Mouse (Mus musculus) gastrocnemius, postnatal 25 days (tissue): ENCODE measurements around the gene Rapgef1. TPM values are rescaled to one million over a fixed set of nuclear protein-coding genes. Genes with fewer than 3 reads are reported as not detected.
"Not testable (repeated sequence)": the region's sequence is repeated elsewhere in the genome, so short reads cannot be mapped to it uniquely, and the experiment has no call there.

Source experiments
- DNase-seq: peaks from one replicate; pipeline ENCODE4 v3.0.0; 2022
- total RNA-seq, 2 experiments: library from RNA; stranded (reverse); gene quantifications; 1 replicate in 1 of 2; 2 replicates in 1 of 2; pipeline ENCODE4 v1.2.3; 2021

The Rapgef1 gene
- total RNA-seq, 2 experiments from 2014 or later = 102 to 112 TPM

- no peak for DNase-seq
Observed at GRCm38 (mm10) chr2:29741207-29741606, 121.7 kb downstream of the Rapgef1 start.

- DNase-seq = no peak
Observed at GRCm38 (mm10) chr2:29744256-29744655, 124.7 kb downstream of the Rapgef1 start.

GRCm38 (mm10) chr2:29747188-29747782 is 127.8 kb downstream of the Rapgef1 start:
- no peak for DNase-seq

GRCm38 (mm10) chr2:29747852-29748251 is 128.3 kb downstream of the Rapgef1 start:
- no peak for DNase-seq

DNA sequence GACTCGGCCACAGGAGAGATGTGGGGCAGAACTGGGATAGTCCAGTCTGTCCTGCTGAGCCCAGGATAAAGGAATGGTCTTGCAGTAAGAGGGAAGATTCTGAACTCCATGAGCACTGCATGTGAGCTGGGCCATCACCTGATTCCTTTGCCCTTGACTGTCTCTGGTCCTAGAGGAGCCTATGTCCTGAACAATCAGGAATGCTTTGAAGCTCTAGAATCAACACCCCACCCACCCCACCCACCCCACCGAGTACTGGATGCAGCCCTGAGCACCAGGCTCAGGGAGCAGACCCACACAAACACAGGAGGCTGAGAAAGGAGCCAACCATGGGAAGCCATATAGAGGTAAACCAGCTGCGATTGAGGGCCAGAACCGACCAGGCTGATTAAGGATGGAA is 129.0 kb downstream of the Rapgef1 start:
- no peak for DNase-seq

GRCm38 (mm10) chr2:29751497-29751896 is 132.0 kb downstream of the Rapgef1 start, which contains the start of gene Gm13420:
TSS of gene Gm13420 (minus strand) at chr2:29751685.
- no peak for DNase-seq

DNA sequence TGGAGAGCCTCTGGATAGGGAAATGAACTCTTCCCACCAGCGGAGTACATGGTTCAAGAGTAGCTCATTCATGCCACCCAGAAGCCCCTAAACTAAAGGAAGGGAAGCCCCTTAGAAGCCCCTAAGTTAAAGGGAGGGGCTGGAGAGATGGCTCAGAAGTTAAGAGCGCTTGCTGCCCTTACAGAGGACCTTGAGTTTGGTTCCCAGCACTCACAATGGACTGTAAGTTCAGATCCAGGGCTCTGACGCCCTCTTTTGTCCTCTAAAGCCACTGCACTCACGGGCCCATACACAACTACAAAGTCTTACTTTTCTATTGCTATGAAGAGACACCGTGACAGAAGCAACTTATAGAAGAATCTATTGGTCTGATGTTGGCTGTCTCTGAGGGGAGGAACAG is 132.9 kb downstream of the Rapgef1 start:
- DNase-seq = no peak

DNA sequence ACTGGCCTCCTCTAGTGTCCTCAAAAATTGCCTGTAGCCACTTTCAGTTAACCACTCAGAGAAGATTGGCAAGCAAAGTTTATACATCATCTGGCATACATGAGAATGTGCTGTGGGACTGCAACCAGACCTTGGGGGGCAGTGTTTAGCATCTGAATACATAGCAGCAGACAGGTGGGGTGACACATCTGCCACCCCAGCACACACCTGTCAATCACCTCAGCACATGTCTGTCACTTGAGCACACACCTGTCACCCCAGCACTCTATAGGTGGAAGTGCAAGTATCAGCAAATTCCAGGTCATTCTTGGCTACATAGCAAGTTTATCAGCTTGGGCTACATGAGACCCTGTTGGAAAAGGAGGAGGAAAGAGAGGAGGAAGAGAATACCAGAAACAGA is 136.2 kb downstream of the Rapgef1 start:
- DNase-seq = no peak

- no peak for DNase-seq
Observed at GRCm38 (mm10) chr2:29764831-29765230, 145.3 kb downstream of the Rapgef1 start.

GRCm38 (mm10) chr2:29767976-29768709 is 148.6 kb downstream of the Rapgef1 start:
- no peak for DNase-seq

GRCm38 (mm10) chr2:29768901-29769300 is 149.4 kb downstream of the Rapgef1 start:
- no peak for DNase-seq

GRCm38 (mm10) chr2:29770162-29770561 is 150.6 kb downstream of the Rapgef1 start:
- no peak for DNase-seq

- DNase-seq = no peak
Observed at GRCm38 (mm10) chr2:29771611-29772461, 152.3 kb downstream of the Rapgef1 start.

DNA sequence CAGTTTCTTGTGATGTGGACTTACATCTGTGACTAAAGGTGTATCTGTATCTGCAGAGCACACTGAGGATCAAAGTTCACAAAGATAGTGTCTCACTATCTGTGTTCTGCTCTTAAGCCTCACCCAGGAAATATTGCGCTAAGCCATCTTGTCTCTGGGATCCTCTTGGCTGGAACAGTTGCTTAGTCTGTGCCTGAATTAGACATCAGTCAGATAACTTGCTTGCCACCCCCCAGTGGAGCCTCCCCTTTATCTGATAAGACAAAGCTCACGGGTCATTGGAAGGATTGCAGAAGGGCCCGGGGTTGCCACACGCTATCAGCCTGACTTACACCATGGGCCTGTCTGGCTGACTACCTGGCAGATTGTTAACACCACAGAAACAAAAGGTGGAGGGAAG is 153.8 kb downstream of the Rapgef1 start:
- no peak for DNase-seq

DNA sequence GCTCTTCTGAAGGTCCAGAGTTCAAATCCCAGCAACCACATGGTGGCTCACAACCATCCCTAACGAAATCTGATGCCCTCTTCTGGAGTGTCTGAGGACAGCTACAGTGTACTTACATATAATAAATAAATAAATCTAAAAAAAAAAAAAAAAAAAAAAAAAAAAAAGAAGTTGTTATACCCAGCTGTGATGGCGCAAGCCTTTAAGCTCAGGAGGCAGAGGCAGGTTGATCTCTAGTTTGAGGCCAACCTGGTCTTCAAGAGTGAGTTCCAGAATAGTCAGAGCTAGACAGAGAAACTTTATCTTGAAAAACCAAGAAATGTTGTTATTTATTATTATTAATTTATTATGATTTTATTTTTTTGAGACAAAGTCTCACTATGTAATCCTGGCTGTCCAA is 161.7 kb downstream of the Rapgef1 start:
- not testable (repeated sequence) for DNase-seq

GRCm38 (mm10) chr2:29784290-29784689 is 164.8 kb downstream of the Rapgef1 start:
- DNase-seq = no peak

DNA sequence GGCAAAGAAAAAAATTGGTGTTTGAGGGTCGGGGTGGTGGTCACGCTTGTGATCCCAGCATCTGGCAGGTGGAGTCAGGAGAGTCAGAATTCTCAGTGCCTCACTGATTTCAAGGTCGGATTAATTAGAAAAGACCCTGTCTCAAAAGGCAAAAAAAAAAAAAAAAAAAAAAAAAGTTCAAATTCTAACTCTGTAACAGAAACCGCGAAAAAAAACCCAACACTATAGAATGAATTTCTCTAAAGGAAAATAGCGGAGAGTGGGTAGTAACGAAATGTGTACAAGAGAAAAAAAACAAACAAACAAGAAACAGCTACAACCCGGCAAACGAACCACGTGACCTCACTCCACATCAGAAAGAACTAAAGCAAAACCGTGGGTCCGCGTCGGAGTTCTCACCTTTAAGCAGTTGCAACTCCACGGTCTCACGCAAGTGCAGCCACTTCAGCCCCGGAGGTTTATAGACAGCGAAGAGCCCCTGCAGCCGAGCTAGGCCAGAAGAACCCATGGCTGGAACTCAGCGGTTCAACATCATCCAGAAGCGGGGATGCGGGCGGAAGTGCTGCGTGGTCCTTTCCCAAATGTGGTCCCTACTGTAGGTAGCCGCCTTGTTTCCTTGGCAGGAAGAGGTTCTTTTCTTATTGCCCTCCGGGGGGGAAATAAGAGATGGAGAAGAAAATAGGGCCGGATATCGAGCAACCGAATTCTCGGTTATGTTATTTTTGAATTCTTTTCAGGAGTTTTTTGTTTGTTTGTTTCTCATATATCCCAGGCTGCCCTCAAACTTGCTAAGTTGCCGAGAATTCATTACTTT is 167.8 kb downstream of the Rapgef1 start, which contains the start of gene Coq4:
Coq4 (plus strand) TSS at position 390 of the 814 bp plus-strand sequence.
- peak; percentile 82 for DNase-seq

- peak; percentile 83 for DNase-seq
Observed at GRCm38 (mm10) chr2:29787937-29788681, 168.6 kb downstream of the Rapgef1 start, which contains the start of gene Trub2. TSS of gene Trub2 (minus strand) at chr2:29788502.
